Mouse (Mus musculus): ENCODE measurements around the gene Gm37240. TPM values are rescaled to one million over a fixed set of nuclear protein-coding genes. Genes with fewer than 3 reads are reported as not detected.

The Gm37240 gene
- total and polyA plus RNA-seq, 2 experiments from 2014 or later, result 0.43 to 1.9 TPM

DNA sequence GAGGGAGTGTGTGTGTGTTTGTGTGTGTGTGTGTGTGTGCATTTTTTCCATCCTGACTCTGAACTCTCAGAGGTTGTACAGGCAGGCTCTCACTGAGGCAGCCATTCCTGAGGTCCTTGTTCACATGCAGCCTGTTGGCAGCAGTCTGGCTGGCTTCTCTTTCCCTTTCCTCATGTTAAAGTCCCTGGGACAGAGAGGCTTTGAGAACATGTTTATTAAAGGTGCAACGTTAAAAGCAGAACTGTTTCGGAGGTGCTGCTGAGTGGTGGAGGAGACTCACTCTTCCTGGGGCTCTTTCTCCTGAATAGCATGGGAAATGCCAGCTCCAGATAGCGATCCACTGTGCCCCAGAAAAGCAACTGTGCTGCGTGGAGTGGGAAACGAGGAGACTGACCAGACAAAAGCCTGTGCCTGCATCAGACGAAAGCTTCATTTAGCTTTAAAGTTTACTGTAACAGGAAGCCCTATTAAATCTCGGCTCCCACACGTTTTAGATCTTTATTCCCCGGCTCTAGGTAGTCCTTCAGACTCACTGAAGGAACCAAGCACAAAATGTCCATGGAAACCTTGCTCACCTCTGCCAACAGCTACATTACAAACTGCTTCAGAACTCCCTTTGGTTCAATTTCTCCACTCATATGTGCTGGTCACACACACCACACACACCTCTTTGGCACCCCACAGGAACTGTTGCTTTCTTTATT lies 45.0 kb downstream of the Gm37240 start:
- peak overlapping the region; percentile 19 for H3K27ac ChIP-seq (ENCODE audit: low read depth, low read length)
- no peak for TF ChIP-seq CTCF (IDR thresholded peaks at IDR 0.05)
- H3K9me3 ChIP-seq (ENCODE audit: low read length), result no peaks in the 10 kb centered on the region
- no peak for DNase-seq (ENCODE audit: low spot score)
- H3K9ac ChIP-seq (replicated peaks; ENCODE audit: low read length, poor library complexity, severe bottlenecking), result no peak overlapping the region
- no peak overlapping the region for H3K4me2 ChIP-seq (ENCODE audit: low read depth, low read length, poor library complexity, severe bottlenecking)
- 40% methylated on average over 9 of the region's 9 CpGs for WGBS
- no peaks in the 10 kb centered on the region; the same call in 1 of the 2 replicates for H3K4me1 ChIP-seq (ENCODE audit: insufficient read depth, low read length)
- no peaks in the 10 kb centered on the region for H3K27me3 ChIP-seq (ENCODE audit: insufficient read depth, low read length)
- no peak overlapping the region for H3K4me3 ChIP-seq (ENCODE audit: low read depth, low read length)
- H3K36me3 ChIP-seq (ENCODE audit: insufficient read depth, low read length), result no peaks in the 10 kb centered on the region
- no peak for ATAC-seq (ENCODE audit: low FRiP score)

DNA sequence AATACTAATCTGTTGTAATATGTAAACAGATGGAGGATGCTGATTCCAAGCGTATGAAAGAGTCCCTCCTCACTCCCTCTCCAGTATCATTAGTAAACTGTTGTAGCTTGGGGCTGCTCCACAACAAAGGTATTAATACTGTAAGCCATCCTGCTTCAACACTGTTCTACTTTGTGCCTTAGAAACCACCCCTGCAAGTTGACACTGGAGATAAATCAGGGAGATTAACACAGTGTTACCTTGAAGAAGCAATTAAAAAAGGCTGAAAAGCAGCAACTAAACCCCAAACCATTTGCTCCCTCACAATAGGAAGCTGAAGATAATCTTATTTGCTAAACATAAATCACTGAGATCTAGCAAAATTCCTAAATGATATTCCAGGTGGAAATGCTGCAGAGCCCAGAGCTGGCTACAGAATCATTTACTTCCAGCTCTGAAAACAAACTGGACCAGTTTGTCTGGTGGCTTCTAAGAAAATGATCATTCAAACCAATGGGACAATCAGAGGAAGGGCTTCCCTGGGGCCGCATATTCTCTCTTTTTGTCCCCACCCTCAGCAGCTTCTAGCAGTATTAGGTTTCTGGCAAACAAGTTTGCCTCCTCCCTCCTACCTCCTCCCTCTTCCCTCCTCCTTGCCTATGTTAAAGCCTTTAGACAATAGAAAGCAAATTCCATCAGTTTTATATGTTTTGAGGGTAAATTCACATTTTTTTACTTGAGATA lies 45.7 kb downstream of the Gm37240 start:
- H3K4me2 ChIP-seq (ENCODE audit: low read depth, low read length, poor library complexity, severe bottlenecking), result no peak overlapping the region
- H3K9ac ChIP-seq (replicated peaks; ENCODE audit: low read length, poor library complexity, severe bottlenecking), result no peak overlapping the region
- no peak overlapping the region for H3K4me3 ChIP-seq (ENCODE audit: low read depth, low read length)
- WGBS, result 21% methylated on average over 2 of the region's 2 CpGs
- H3K27ac ChIP-seq (ENCODE audit: low read depth, low read length), result peak overlapping the region; percentile 19; the same call in 1 of the 2 replicates
- H3K36me3 ChIP-seq (ENCODE audit: insufficient read depth, low read length), result no peaks in the 10 kb centered on the region
- no peaks in the 10 kb centered on the region for H3K9me3 ChIP-seq (ENCODE audit: low read length)
- no peak for DNase-seq (ENCODE audit: low spot score)
- ATAC-seq (ENCODE audit: low FRiP score), result no peak
- no peaks in the 10 kb centered on the region for H3K27me3 ChIP-seq (ENCODE audit: insufficient read depth, low read length)
- no peak for TF ChIP-seq CTCF (IDR thresholded peaks at IDR 0.05)
- H3K4me1 ChIP-seq (ENCODE audit: insufficient read depth, low read length), result no peaks in the 10 kb centered on the region; the same call in 1 of the 2 replicates

DNA sequence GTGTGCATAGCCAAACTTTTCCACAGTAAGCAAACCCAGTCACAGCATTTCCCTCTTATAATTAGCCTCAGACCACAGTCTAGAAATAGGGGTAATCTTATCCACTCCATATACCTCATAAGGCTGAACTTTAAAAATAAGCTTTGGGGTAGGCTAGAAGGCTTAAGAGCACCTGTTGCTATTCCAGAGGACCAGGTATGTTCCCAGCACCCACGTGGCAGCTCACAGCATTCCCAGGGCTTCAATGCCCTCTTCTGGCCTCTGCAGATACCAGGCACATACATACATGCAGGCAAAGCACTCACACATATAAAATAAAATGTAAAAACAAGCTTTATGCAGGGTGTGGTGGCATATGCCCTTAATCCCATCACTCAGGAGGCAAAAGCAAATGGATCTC lies 53.7 kb downstream of the Gm37240 start:
- no peaks in the 10 kb centered on the region for H3K9me3 ChIP-seq (ENCODE audit: low read length)
- no peak overlapping the region for H3K9ac ChIP-seq (replicated peaks; ENCODE audit: low read length, poor library complexity, severe bottlenecking)
- H3K4me2 ChIP-seq (ENCODE audit: low read depth, low read length, poor library complexity, severe bottlenecking), result no peak overlapping the region
- 79% methylated on average over 1 of the region's 1 CpGs for WGBS
- no peak overlapping the region for H3K27ac ChIP-seq (ENCODE audit: low read depth, low read length)
- H3K27me3 ChIP-seq (ENCODE audit: insufficient read depth, low read length), result no peaks in the 10 kb centered on the region
- no peaks in the 10 kb centered on the region for H3K4me1 ChIP-seq (ENCODE audit: insufficient read depth, low read length)
- no peak overlapping the region for H3K4me3 ChIP-seq (ENCODE audit: low read depth, low read length)
- no peak for TF ChIP-seq CTCF (IDR thresholded peaks at IDR 0.05)
- DNase-seq (ENCODE audit: low spot score), result no peak
- no peaks in the 10 kb centered on the region for H3K36me3 ChIP-seq (ENCODE audit: insufficient read depth, low read length)
- no peak for ATAC-seq (ENCODE audit: low FRiP score)

DNA sequence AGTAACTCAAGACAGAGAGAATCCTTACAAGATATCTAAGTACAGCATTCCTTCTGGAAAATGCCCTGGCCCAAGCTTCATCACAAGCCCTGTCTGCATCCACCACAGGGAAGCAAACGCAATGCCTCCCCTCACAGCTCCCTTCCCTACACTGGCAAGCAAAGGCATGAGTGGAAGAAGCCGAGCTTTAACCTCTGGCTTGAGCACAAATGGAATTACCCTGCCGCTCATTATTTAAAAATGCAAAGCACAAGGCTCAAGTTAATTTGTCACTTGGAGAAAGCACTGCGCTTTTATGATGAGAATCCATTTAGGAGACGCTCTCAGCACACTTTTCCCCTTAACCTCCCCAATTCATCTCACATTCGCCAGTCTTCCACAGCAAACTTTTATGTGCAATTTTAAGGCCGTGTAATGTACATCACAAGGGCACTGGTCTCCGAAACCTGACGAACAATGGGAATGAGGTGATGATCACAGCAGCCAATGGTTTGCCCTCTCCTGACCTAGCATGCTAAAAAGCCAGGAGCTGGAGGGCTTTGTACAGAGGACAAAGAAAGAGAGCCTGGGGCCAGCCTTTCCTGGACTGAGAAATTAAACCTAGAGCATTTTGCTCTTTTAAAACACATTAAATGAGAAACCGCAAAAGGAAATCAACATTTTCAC lies 54.7 kb downstream of the Gm37240 start:
- Histone ChIP-seq H3K9me3 (ENCODE audit: low read length) (no peaks in the 10 kb centered on the region), H3K4me3 (ENCODE audit: low read depth, low read length) (no peak overlapping the region), H3K36me3 (ENCODE audit: insufficient read depth, low read length) (no peaks in the 10 kb centered on the region), H3K27me3 (ENCODE audit: insufficient read depth, low read length) (no peaks in the 10 kb centered on the region), H3K4me2 (ENCODE audit: low read depth, low read length, poor library complexity, severe bottlenecking) (no peak overlapping the region), H3K9ac (replicated peaks; ENCODE audit: low read length, poor library complexity, severe bottlenecking) (no peak overlapping the region), H3K27ac (ENCODE audit: low read depth, low read length) (no peak overlapping the region), H3K4me1 (ENCODE audit: insufficient read depth, low read length) (no peaks in the 10 kb centered on the region)
- 72% methylated on average over 10 of the region's 10 CpGs for WGBS
- TF ChIP-seq CTCF (IDR thresholded peaks at IDR 0.05), result no peak
- no peak for ATAC-seq (ENCODE audit: low FRiP score)
- no peak for DNase-seq (ENCODE audit: low spot score)

DNA sequence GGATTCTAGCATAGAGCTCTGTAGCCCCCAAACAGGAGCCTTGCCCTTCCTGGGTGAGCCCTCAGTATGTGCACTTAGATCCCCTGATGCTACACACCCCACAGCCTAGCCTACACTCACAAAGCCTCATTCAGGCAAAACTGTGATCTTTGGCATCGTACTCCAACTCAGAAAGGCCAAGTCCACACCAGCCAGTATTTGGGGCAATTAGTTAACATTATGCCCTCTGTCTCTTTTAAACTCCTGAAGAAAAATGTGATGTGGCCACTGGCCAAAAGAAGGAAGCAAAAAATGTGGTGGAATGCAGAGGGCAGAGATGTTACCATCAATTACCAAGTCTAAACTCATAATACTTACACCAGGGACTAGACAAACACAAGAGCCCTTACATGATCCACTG lies 55.5 kb downstream of the Gm37240 start:
- Histone ChIP-seq H3K4me2 (ENCODE audit: low read depth, low read length, poor library complexity, severe bottlenecking) (no peak overlapping the region), H3K36me3 (ENCODE audit: insufficient read depth, low read length) (no peaks in the 10 kb centered on the region), H3K4me3 (ENCODE audit: low read depth, low read length) (no peak overlapping the region), H3K4me1 (ENCODE audit: insufficient read depth, low read length) (no peaks in the 10 kb centered on the region), H3K27ac (ENCODE audit: low read depth, low read length) (no peak overlapping the region), H3K9me3 (ENCODE audit: low read length) (no peaks in the 10 kb centered on the region), H3K9ac (replicated peaks; ENCODE audit: low read length, poor library complexity, severe bottlenecking) (no peak overlapping the region), H3K27me3 (ENCODE audit: insufficient read depth, low read length) (no peaks in the 10 kb centered on the region)
- DNase-seq (ENCODE audit: low spot score) (no peak), ATAC-seq (ENCODE audit: low FRiP score) (no peak)
- 90% methylated on average over 1 of the region's 1 CpGs for WGBS
- TF ChIP-seq CTCF (IDR thresholded peaks at IDR 0.05), result no peak

DNA sequence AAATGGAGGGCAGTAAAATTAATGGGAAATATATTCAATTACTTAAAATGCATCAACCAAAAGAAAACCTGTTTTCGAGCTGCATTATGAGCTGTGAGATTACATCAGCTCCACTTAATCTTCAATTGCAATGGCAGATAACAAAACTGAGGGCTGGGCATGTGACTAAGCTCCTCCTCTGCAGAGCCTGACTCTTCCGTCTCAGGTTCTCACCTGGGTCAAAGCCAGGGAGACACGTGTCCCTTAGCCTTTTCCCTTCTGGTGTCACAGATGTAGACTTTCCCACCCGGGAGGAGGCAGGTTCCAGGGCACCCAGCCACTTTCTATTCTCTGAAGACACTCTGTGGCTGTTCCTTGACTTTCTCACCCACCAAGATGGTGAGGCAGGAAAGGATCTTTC lies 58.3 kb downstream of the Gm37240 start:
- no peaks in the 10 kb centered on the region for H3K9me3 ChIP-seq (ENCODE audit: low read length)
- H3K9ac ChIP-seq (replicated peaks; ENCODE audit: low read length, poor library complexity, severe bottlenecking), result no peak overlapping the region
- H3K4me2 ChIP-seq (ENCODE audit: low read depth, low read length, poor library complexity, severe bottlenecking), result no peak overlapping the region
- H3K27me3 ChIP-seq (ENCODE audit: insufficient read depth, low read length), result no peaks in the 10 kb centered on the region
- 76% methylated on average over 4 of the region's 4 CpGs for WGBS
- no peak for TF ChIP-seq CTCF (IDR thresholded peaks at IDR 0.05)
- H3K4me1 ChIP-seq (ENCODE audit: insufficient read depth, low read length), result no peaks in the 10 kb centered on the region
- ATAC-seq (ENCODE audit: low FRiP score) (no peak), DNase-seq (ENCODE audit: low spot score) (no peak)
- H3K27ac ChIP-seq (ENCODE audit: low read depth, low read length), result no peak overlapping the region
- H3K4me3 ChIP-seq (ENCODE audit: low read depth, low read length), result no peak overlapping the region
- no peaks in the 10 kb centered on the region for H3K36me3 ChIP-seq (ENCODE audit: insufficient read depth, low read length)

Data from midbrain, postnatal 0 days (tissue).